Mouse (Mus musculus) embryonic facial prominence, embryonic 10.5 days (tissue): ENCODE data around the gene Olfr1394. TPM values are rescaled to one million over a fixed set of nuclear protein-coding genes. Genes with fewer than 3 reads are reported as not detected.
A peak's percentile ranks its signal among the peaks of the same experiment; 100 is the strongest.

Experiments used
- DNase-seq: peaks from one replicate; pipeline ENCODE4 v3.0.0-alpha.2; 2017; ENCODE audit warnings: low spot score
- H3K27ac ChIP-seq: fragments of 300-500 bp; sonication (generic); replicated peaks from 2 replicates; pipeline ENCODE4 v1.5.1; 2016; ENCODE audit warnings: mild to moderate bottlenecking
- H3K27me3 ChIP-seq: fragments of 300-500 bp; sonication (generic); replicated peaks from 2 replicates; pipeline ENCODE4 v1.6.1; 2016; ENCODE audit warnings: low read depth, mild to moderate bottlenecking; ENCODE audit not compliant: poor library complexity, severe bottlenecking
- H3K36me3 ChIP-seq: fragments of 300-500 bp; sonication (generic); replicated peaks from 2 replicates; pipeline ENCODE4 v1.6.1; 2016; ENCODE audit warnings: mild to moderate bottlenecking, moderate library complexity
- H3K4me1 ChIP-seq: fragments of 300-500 bp; sonication (generic); 2 replicates; pipeline ENCODE4 v1.6.1; 2016
- H3K4me3 ChIP-seq: fragments of 300-500 bp; sonication (generic); 2 replicates; pipeline ENCODE4 v1.5.1; 2016; ENCODE audit warnings: mild to moderate bottlenecking, moderate library complexity
- H3K9me3 ChIP-seq: fragments of 300-500 bp; sonication (generic); 2 replicates; pipeline ENCODE4 v1.6.1; 2016; ENCODE audit warnings: mild to moderate bottlenecking
- WGBS: fragments of 180-500 bp; shearing (Covaris S2); methylation state at CpG from one replicate; pipeline ENCODE4 v1.1.7; 2016; 5-methylcytosine and 5-hydroxymethylcytosine counted together
- polyA plus RNA-seq: library from polyadenylated mRNA; unstranded; fragments of >200 nt; fragmentation: Nextera tagmentation; extraction: Ambion mirVana; gene quantifications from 2 replicates; pipeline ENCODE4 v1.2.1, GENCODE M21; 2016

Gene Olfr1394
- polyA plus RNA-seq, 1 experiment from 2014 or later, result not detected

GRCm38 (mm10) chr11:49200666-49201065, 46.5 kb downstream of the Olfr1394 start:
- DNase-seq, result no peak
- Histone ChIP-seq H3K36me3 (no peaks in the 10 kb centered on the region), H3K4me1 (peaks cover 20% of the 10 kb centered on the region), H3K4me3 (no peak overlapping the region), H3K9me3 (no peaks in the 10 kb centered on the region), H3K27ac (no peak overlapping the region), H3K27me3 (no peaks in the 10 kb centered on the region)

DNA sequence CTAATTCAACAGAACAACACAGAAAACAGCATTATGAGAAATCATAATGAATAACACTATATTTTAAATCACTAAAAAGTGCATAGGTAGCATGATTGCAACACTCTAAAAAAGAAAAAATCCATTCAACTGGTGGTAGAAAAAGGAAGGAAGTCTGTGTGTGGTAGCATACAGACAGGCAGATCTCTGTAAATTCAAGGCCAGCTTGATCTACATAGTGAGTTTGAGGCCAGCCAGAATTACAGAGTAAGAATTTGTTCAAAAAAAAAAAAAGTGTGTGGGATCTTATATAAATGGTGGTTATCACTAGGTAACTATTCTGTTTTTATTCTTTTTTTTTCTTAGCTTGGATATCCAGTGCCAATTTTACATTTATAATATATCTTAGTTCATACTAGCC, 47.0 kb downstream of the Olfr1394 start:
- H3K4me1 ChIP-seq, result peaks cover 20% of the 10 kb centered on the region
- no peaks in the 10 kb centered on the region for H3K9me3 ChIP-seq
- no peak overlapping the region for H3K4me3 ChIP-seq
- no peaks in the 10 kb centered on the region for H3K27me3 ChIP-seq
- peaks cover under 1% of the 10 kb centered on the region for H3K36me3 ChIP-seq
- no peak overlapping the region for H3K27ac ChIP-seq
- DNase-seq, result no peak

GRCm38 (mm10) chr11:49202071-49202470, 47.9 kb downstream of the Olfr1394 start:
- H3K4me3 ChIP-seq, result peak overlapping the region; percentile 86
- H3K27me3 ChIP-seq, result no peaks in the 10 kb centered on the region
- H3K27ac ChIP-seq, result peak overlapping the region; percentile 99
- H3K36me3 ChIP-seq, result peaks cover 10% of the 10 kb centered on the region
- no peaks in the 10 kb centered on the region for H3K9me3 ChIP-seq
- DNase-seq, result peak; percentile 10
- peaks cover 20% of the 10 kb centered on the region for H3K4me1 ChIP-seq
- WGBS, result 71% methylated on average over 2 of the region's 2 CpGs

- Histone ChIP-seq H3K36me3 (peaks cover 15% of the 10 kb centered on the region), H3K9me3 (no peaks in the 10 kb centered on the region), H3K4me1 (peaks cover 20% of the 10 kb centered on the region), H3K4me3 (peak overlapping the region; percentile 86), H3K27ac (peak overlapping the region; percentile 99), H3K27me3 (no peaks in the 10 kb centered on the region)
- 9% methylated on average over 10 of the region's 10 CpGs for WGBS
- no peak for DNase-seq
Measured at GRCm38 (mm10) chr11:49202523-49203061, 48.4 kb downstream of the Olfr1394 start.

GRCm38 (mm10) chr11:49203129-49203768, 49.1 kb downstream of the Olfr1394 start, which contains the start of gene Zfp62:
Zfp62 (plus strand) TSS chr11:49203292.
- H3K4me3 ChIP-seq, result peak within 1 kb of the TSS; percentile 86

DNA sequence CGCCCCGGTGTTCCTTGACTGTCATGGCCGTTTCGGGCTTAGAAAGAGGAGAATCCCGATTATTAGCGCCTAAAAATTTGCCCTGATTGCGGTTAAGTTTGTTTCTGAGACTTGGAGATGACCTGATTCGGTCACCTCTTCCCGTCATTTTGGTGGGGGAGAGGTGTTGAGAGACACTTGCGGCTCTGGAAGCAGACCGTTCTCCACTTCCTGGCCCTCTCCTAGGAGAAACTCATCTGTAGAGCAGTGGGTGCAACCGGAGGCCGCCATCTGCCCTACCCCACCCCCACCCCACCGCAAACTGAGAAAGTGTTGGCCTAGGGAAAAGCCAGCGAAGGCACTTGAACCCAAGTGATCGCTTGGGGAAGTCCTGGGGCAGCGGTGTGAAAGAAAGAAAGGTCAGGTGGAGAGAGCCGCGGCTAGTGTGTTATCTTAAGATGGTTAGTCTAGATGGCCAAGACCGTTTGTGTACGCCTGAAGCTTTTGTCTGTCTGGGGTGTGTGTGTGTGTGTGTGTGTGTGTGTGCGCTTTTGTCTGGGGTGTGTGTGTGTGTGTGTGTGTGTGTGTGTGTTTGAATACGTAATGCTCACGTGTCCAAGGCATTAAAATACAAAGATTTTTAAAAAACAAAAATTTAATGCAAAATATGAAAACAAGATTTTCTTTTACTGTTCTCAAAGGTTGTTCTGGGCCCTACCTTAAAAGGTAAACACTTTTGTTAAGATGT, 49.8 kb downstream of the Olfr1394 start:
- H3K27ac ChIP-seq, result peak overlapping the region; percentile 99
- H3K36me3 ChIP-seq, result peaks cover 24% of the 10 kb centered on the region
- H3K4me3 ChIP-seq, result peak overlapping the region; percentile 86
- H3K4me1 ChIP-seq, result peaks cover 20% of the 10 kb centered on the region
- under 1% methylated on average over 24 of the region's 24 CpGs for WGBS
- no peaks in the 10 kb centered on the region for H3K27me3 ChIP-seq
- peak; percentile 78 for DNase-seq
- H3K9me3 ChIP-seq, result no peaks in the 10 kb centered on the region

More at GRCm38 (mm10) chr11:49203129-49203768, 49.1 kb downstream of the Olfr1394 start, which contains the start of gene Zfp62:
- Histone ChIP-seq H3K9me3 (no peaks in the 10 kb centered on the region), H3K36me3 (peaks cover 20% of the 10 kb centered on the region), H3K27me3 (no peaks in the 10 kb centered on the region), H3K4me1 (peaks cover 20% of the 10 kb centered on the region), H3K27ac (peak within 1 kb of the TSS; percentile 99)
- under 1% methylated on average over 45 of the region's 47 CpGs for WGBS
- DNase-seq, result peak; percentile 94

GRCm38 (mm10) chr11:49205080-49205590, 51.0 kb downstream of the Olfr1394 start:
- 90% methylated on average over 6 of the region's 6 CpGs for WGBS
- H3K4me1 ChIP-seq, result peaks cover 20% of the 10 kb centered on the region
- H3K36me3 ChIP-seq, result peaks cover 34% of the 10 kb centered on the region
- H3K27ac ChIP-seq, result peak overlapping the region; percentile 99; the same call in 1 of the 2 replicates
- H3K4me3 ChIP-seq, result peak overlapping the region; percentile 86
- DNase-seq, result no peak
- H3K9me3 ChIP-seq, result no peaks in the 10 kb centered on the region
- H3K27me3 ChIP-seq, result no peaks in the 10 kb centered on the region

- DNase-seq, result no peak
- Histone ChIP-seq H3K27me3 (no peaks in the 10 kb centered on the region), H3K4me1 (peaks cover 13% of the 10 kb centered on the region), H3K9me3 (no peaks in the 10 kb centered on the region), H3K36me3 (peaks cover 49% of the 10 kb centered on the region), H3K4me3 (no peak overlapping the region), H3K27ac (no peak overlapping the region)
- 96% methylated on average over 1 of the region's 1 CpGs for WGBS
Measured at GRCm38 (mm10) chr11:49207495-49207894, 53.3 kb downstream of the Olfr1394 start.

Other genes starting within 250 kb of the Olfr1394 start
- gene Psme2b, start 208.2 kb upstream of the Olfr1394 start, polyA plus RNA-seq, result 1.7 and 1.8 TPM in 2 replicates
- not detected in 2 replicates for gene Olfr56, start 175.5 kb upstream of the Olfr1394 start, polyA plus RNA-seq
- 0.26 and 0.30 TPM in 2 replicates for gene 9930111J21Rik1, start 175.0 kb upstream of the Olfr1394 start, polyA plus RNA-seq
- gene Gm12185, start 162.2 kb upstream of the Olfr1394 start, polyA plus RNA-seq, result not detected in 2 replicates
- gene Tgtp1, start 160.2 kb upstream of the Olfr1394 start, polyA plus RNA-seq, result not detected in 2 replicates
- 0.16 and 0.20 TPM in 2 replicates for gene 9930111J21Rik2, start 103.1 kb upstream of the Olfr1394 start, polyA plus RNA-seq
- gene Tgtp2, start 90.2 kb upstream of the Olfr1394 start, polyA plus RNA-seq, result not detected in 2 replicates
- 0.18 and 0.19 TPM in 2 replicates for gene Ifi47, start 77.8 kb upstream of the Olfr1394 start, polyA plus RNA-seq
- not detected in 2 replicates for gene Olfr1396, start 39.5 kb upstream of the Olfr1394 start, polyA plus RNA-seq
- gene Olfr1395, start 12.1 kb upstream of the Olfr1394 start, polyA plus RNA-seq, result not detected in 2 replicates
- gene Btnl9, start 32.8 kb downstream of the Olfr1394 start, polyA plus RNA-seq, result 0.23 and 0.31 TPM in 2 replicates
- gene Zfp62, start 48.9 kb downstream of the Olfr1394 start, polyA plus RNA-seq, result 46.8 and 50.0 TPM in 2 replicates
- gene Mgat1, start 89.8 kb downstream of the Olfr1394 start, polyA plus RNA-seq, result 34.8 and 40.3 TPM in 2 replicates
- 0.10 TPM in 1 of 2 replicates, not detected in the other for gene Olfr1393, start 123.9 kb downstream of the Olfr1394 start, polyA plus RNA-seq
- gene Olfr1392, start 130.9 kb downstream of the Olfr1394 start, polyA plus RNA-seq, result 0.06 TPM in 1 of 2 replicates, not detected in the other
- gene Olfr10, start 150.4 kb downstream of the Olfr1394 start, polyA plus RNA-seq, result not detected in 2 replicates
- gene Olfr1391, start 168.4 kb downstream of the Olfr1394 start, polyA plus RNA-seq, result not detected in 2 replicates
- gene Olfr1390, start 180.8 kb downstream of the Olfr1394 start, polyA plus RNA-seq, result not detected in 2 replicates